Mouse (Mus musculus): ENCODE measurements around the gene Pgbd5.

The Pgbd5 gene

GRCm38 (mm10) chr8:124346852-124347523 lies 92.5 kb downstream of the Pgbd5 start:
- DNase-seq (ENCODE audit: low read depth, low spot score) = peak; percentile 16

GRCm38 (mm10) chr8:124345098-124345497 lies 94.4 kb downstream of the Pgbd5 start:
- no peak for DNase-seq (ENCODE audit: low read depth, low spot score)

GRCm38 (mm10) chr8:124343991-124344390 lies 95.5 kb downstream of the Pgbd5 start:
- DNase-seq (ENCODE audit: low read depth, low spot score) = no peak

GRCm38 (mm10) chr8:124343151-124343550 lies 96.3 kb downstream of the Pgbd5 start:
- no peak for DNase-seq (ENCODE audit: low read depth, low spot score)

- DNase-seq (ENCODE audit: low read depth, low spot score) = no peak
Observed at GRCm38 (mm10) chr8:124340360-124341068, 98.9 kb downstream of the Pgbd5 start.

- DNase-seq (ENCODE audit: low read depth, low spot score) = no peak
Observed at GRCm38 (mm10) chr8:124339742-124340141, 99.7 kb downstream of the Pgbd5 start.

GRCm38 (mm10) chr8:124336302-124336701 lies 103.2 kb downstream of the Pgbd5 start:
- DNase-seq (ENCODE audit: low read depth, low spot score) = no peak

GRCm38 (mm10) chr8:124331706-124332105 lies 107.8 kb downstream of the Pgbd5 start:
- no peak for DNase-seq (ENCODE audit: low read depth, low spot score)

GRCm38 (mm10) chr8:124331094-124331493 lies 108.4 kb downstream of the Pgbd5 start:
- DNase-seq (ENCODE audit: low read depth, low spot score) = no peak

GRCm38 (mm10) chr8:124330433-124330832 lies 109.0 kb downstream of the Pgbd5 start:
- no peak for DNase-seq (ENCODE audit: low read depth, low spot score)

GRCm38 (mm10) chr8:124329690-124330089 lies 109.8 kb downstream of the Pgbd5 start:
- no peak for DNase-seq (ENCODE audit: low read depth, low spot score)

- no peak for DNase-seq (ENCODE audit: low read depth, low spot score)
Observed at GRCm38 (mm10) chr8:124328259-124328658, 111.2 kb downstream of the Pgbd5 start.

GRCm38 (mm10) chr8:124323356-124323755 lies 116.1 kb downstream of the Pgbd5 start:
- DNase-seq (ENCODE audit: low read depth, low spot score) = no peak

- no peak for DNase-seq (ENCODE audit: low read depth, low spot score)
Observed at GRCm38 (mm10) chr8:124321227-124321840, 118.1 kb downstream of the Pgbd5 start.

- no peak for DNase-seq (ENCODE audit: low read depth, low spot score)
Observed at GRCm38 (mm10) chr8:124319316-124319652, 120.2 kb downstream of the Pgbd5 start.
